Mouse (Mus musculus) cerebellum, postnatal 14 days (tissue): ENCODE results near the gene Nr1d1.

Experiments used
- DNase-seq, 2 experiments: peaks; one replicate each; pipeline ENCODE4 v3.0.0; 2021; ENCODE audit warnings: mixed read lengths in 2 of 2

The Nr1d1 gene

DNA sequence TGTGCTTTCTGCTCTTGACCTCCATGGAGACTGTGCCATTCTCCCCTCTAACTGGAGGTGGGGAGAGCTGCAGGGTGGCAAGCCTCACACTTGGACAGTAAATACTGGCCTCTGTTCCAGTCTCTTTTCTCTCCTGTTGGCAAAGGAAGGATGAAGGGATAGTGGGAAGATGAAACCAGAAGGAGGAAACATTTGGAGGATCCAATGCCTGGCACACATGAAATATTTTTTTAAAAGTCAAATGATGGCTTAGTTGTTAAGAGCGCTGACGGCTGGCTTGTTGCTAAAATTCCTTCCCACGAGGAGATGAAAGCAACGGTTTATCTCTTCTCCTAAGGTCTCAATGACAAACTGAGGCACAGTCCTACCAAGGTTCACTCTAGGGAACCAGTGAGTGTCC is 40.0 kb downstream of the Nr1d1 start:
- DNase-seq, result no peak

DNA sequence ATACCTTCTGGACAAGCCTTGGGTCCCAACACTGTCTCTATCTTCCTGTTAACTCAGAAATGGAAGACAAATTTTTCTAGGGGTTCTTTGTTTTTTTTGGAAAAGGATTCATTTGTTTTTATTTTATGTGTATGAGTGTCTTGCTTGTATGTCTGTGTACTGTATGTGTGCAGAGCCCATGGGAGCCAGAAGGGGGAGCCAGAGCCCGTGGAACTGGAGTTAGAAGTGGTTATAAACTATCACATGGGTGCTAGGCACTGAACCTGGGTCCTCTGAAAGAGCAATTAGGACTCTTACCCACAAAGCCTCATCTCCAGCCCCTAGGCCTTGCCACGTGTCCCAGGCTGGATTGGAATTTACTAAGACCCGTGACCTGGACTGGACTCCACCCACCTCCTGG is 41.1 kb downstream of the Nr1d1 start:
- peak in 1 of 2 experiments; percentile 51 for DNase-seq

DNA sequence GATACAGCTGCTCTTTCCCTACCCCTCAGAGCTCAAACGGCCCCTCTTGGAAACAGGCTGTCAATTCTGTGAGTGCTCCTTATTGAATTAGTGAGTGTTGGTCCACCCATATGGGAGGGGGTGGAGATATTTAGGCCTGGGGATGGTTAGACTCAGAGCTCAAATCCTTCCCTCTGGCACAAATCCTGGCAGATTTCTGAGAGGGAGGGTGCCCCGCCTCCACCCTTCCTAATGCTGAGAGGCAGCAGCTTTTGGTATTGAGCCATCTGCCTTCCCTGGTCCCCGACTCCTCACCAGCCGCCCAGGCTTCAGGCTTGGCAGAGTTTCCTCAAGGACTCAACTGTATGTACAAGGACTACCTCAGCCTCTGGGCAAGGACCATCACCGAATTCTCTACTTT is 44.0 kb downstream of the Nr1d1 start:
- DNase-seq, result peak; percentile 86 to 89

DNA sequence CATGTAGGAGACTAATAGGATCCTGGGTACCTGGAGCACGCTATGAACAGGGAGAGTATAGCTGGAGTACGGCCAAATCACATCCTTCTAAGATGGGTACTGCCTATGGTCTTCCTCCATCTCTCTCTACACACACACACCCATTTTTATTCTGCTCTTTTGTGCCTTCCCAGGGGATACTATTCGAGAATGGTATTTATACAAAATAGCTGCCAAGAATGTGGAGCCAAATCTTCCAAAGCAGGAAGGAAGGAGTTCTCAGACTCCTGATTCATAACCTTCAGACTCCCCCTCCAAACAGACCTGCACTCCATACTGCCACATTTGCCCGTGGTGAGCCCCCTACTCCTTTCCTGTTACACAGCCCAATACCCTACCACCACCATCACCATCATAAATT is 44.4 kb downstream of the Nr1d1 start:
- no peak for DNase-seq

- DNase-seq, result peak; percentile 85 to 90
Measured at GRCm38 (mm10) chr11:98729119-98729588, 46.0 kb downstream of the Nr1d1 start, which contains the start of gene Med24. Gene Med24 (minus strand): TSS chr11:98729435.

DNA sequence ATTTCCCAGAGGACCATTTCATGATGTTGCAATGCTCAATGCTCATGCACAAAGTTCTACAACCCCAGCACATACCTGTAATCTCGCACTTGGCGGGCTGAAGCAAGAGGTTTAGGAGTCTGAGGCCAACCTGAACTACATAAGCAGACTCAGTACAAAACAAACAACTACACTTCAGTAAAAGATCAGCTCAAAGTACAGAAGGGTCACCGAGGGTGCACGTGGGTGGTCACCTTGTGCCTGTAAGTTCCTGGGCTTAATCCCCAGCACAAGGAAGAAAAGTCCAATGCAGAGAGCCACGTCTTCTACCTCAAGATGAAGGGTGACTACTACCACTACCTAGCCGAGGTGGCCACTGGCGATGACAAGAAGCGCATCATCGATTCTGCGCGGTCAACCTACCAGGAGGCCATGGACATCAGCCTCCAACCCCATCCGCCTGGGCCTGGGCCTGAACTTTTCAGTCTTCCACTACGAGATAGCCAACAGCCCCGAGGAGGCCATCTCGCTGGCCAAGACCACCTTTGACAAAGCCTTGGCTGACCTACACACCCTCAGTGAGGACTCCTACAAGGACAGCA is 49.1 kb downstream of the Nr1d1 start:
- no peak for DNase-seq

- DNase-seq, result no peak
Measured at GRCm38 (mm10) chr11:98723098-98723497, 52.0 kb downstream of the Nr1d1 start.

DNA sequence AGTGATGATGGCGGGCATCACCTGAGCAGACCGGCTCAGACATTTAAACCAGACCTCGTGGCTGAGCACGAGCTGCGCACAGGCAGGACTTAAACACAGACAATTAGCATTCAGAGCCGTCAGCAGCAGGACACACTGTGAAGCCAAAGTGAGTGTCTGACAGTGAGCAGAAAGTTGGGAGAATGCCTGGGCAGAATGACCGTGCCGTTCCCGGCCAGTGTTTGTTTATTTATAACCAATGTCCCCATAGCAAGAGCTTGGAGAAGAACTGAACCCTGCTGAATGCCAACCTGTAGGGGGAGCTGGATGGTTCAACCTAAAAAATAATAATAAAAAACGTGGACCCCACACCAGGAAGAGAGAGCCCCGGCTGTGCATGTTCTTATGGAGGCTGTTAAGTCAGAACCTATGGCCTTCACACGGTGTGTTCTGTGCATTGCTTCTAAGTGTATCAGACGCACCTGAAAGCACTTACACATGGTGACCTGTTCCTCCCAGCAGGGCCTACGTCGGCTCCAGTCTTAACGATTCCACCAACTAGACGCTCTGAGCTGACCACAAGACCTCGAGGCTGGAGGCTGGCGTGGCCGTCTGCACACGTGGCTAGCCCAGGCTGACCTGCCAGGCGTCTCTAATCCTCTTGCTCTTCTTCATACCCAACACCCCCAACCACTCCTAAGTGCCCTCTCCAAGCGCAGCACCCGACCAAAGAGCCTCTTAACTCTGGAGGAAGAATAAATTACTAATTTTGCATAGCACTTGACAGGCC is 53.5 kb downstream of the Nr1d1 start:
- DNase-seq, result peak; percentile 73 to 79

DNA sequence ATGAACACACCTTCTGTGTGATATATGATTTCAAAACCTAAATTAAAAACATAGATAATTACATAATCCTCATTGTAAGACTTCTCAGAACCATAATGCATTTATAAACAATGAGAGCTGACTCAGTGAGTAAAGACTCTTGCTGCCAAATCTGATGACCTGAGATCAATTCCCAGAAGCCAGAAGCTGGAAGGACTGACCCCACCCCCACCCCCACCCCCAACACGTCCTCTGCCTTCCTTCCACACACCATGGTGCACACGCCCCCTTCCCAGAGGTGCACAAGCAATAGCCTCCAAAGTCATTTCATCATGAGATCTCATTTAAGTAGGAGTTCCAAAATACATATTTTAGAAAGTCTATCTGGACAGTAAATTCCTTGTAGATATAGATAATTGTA is 54.4 kb downstream of the Nr1d1 start:
- no peak for DNase-seq
